Mouse (Mus musculus): ENCODE data around the gene Ran. TPM values are rescaled to one million over a fixed set of nuclear protein-coding genes. Genes with fewer than 3 reads are reported as not detected.

Ran gene
- total RNA-seq, 2 experiments from 2014 or later: 264 to 276 TPM

DNA sequence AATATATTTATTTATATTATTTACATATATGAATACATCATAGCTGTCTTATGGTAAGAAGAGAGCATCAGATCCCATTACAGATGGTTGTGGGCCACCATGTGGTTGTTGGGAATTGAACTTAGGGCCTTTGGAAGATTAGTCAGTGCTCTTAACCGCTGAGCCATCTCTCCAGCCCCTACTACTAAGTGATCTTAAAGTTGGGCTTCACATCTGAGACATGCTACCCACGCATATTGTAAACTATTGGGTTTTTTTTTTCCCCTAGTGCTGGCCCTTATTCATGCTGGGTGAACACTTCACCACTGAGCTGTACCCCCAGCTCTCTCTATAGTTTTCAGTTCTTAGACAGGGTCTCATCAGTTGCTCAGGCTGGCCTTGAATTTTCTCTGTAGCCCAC lies 8.9 kb upstream of the Ran start:
- no peak for ATAC-seq (ENCODE audit: poor library complexity, severe bottlenecking)

DNA sequence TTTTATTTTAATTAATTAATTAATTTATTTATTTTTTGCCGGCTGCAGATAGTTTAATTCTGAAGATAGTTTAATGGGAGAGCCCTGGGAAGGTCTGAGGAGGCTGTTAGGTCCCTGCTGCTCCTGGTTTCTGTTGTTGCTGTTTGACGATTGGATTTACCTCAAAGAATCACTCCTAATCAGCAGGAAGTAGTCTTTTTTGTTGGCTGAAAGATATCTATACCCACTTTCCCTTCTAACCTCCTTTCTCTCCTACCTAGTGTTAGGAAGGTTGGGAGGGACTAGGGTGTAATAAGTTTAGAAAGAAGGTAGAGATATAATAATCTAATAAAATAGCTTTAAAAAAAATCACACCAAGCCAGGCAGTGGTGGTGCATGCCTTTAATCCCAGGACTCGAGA lies 4.8 kb upstream of the Ran start:
- ATAC-seq (ENCODE audit: poor library complexity, severe bottlenecking): no peak

DNA sequence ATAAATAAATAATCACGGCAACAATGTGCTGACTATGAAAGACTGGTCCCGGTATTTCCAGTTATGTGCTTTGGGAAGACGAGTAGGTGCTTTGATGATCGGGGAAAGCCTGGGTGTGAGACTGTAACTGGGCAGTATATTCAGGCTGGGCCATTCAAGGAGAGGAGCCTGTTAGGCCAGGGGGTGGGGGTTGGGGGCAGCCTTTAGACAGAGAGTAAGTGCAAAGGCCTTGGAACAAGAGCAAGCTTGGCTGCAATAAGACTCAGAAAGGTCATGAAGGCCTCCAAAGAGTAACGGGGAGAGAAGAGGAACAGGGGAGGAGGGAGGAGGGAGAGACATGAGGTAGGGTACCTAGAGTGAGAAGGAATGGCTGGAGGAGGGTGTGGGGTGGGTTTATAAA lies 4.3 kb upstream of the Ran start:
- no peak for ATAC-seq (ENCODE audit: poor library complexity, severe bottlenecking)

DNA sequence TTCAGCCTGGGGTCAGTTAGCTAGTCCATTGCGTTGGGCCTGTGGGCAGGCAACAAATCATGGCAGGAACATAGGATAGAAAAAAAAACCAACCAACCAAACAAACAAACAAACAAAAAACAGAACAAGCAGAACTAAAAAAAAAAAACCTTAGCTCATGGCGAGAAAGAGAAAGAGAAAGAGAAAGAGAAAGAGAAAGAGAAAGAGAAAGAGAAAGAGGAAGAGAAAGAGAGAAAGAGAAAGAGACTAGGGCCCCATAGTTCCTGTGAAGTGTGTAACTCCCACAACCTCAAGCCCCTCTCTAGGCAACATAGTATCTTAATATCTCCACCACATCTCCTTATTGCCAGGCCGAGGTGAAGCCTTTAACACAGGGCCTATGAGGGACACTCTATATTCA lies 3.5 kb upstream of the Ran start:
- ATAC-seq (ENCODE audit: poor library complexity, severe bottlenecking): no peak

DNA sequence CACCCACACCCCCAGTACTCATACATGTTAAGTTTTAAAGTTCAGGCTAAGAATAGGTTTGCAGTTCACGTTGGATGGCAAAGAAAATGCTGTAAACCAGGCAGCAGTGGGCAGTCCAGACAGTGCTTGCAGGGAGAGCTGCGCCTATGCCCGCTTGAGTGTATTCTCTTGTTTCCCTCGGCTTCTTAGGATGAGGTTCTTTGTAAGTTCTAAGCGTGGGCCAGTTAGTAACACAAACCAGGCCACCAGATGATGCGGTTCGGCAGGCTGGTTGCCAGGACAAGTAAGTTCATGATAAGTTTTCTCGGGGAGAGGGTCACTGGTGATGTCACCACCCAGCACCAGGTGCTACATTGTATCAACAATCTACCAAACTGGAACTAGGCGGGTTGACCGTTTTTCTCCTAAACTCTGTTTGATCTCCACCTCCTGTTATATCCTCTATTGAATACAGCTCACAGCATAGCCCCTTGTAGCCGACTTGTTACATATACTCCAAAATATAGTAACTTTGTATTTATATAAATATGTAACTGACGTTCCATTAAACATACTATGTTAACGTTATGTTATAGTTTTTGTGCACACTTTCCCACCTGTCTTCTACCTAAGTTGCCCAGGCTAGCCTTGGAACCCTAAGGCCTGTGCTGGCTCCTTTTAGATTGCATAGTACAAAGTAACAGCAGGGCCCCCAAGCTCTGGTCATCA lies 933 bp upstream of the Ran start:
- ATAC-seq (ENCODE audit: poor library complexity, severe bottlenecking): no peak

DNA sequence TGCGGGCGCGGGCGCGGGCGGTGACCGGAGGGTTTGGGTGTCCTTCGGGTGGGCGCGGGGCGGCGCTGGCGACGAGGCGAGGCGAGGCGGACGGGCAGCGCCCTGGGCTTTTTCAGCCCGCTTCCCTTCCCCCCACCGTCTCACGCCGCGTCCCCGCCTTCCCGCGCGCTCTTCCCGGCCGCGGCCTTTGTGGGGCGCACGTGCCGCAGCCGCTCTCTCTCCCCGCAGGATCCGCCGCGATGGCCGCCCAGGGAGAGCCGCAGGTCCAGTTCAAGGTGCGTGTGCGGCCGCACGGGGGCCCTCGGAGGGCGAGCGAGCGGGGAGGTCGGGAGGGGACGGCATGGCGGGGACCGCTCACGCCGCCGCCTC lies 415 bp downstream of the Ran start:
- peak; percentile 44 for ATAC-seq (ENCODE audit: poor library complexity, severe bottlenecking)

DNA sequence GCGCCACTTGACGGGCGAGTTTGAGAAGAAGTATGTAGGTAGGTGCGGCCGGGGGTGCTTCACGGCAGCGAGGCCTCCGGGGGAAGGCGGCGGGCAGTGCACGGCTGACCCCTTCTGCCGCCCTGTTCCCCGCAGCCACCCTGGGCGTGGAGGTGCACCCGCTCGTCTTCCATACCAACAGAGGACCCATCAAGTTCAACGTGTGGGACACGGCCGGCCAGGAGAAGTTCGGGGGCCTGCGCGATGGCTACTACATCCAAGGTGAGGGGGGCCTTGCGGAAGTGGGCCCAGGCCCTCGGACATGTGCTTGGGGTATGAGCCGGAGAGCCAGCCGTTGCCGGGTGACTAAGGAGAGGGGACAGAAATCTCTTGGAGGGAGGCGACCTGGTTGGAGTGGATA lies 862 bp downstream of the Ran start:
- ATAC-seq (ENCODE audit: poor library complexity, severe bottlenecking): peak; percentile 9; the same call in 1 of the 2 replicates

DNA sequence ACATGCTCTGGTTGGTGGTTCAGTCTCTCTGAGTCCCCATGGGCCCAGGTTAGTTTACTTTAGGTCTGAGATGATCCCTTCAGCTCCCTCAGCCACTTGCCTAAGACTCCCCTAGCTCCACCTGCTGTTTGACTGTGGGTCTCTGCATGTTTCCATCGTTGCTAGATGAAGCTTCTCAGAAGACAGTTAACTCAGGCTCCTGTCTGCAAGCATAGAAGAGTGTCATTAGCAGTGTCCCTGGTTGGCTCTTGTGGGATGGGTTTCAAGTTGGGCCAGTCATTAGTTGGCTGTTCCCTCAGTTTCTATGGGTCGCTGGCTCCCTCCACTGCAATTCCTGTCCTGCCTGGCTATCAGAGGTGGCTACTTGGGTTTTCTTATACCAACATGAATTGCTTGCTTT lies 5.2 kb downstream of the Ran start:
- no peak for ATAC-seq (ENCODE audit: poor library complexity, severe bottlenecking)

DNA sequence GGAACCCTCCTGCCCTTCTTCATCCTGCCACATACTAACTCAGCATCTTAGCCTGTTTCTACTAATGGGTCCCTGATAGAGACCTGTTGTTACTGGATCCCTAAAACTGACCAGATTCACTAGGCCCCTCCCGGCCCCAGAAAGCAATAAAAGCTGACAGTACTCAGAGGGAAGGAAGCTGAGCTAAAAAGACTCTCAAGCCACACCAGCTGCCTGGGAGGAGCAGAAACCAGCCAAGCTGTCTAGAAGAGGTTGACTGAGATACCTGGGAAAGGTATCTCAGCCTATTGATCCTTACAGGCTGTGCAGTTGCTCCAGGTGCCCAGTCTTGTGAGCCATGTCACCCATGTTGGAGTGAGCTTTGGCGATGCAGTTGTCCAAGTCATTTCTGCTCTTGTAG lies 5.9 kb downstream of the Ran start:
- no peak for ATAC-seq (ENCODE audit: poor library complexity, severe bottlenecking)

DNA sequence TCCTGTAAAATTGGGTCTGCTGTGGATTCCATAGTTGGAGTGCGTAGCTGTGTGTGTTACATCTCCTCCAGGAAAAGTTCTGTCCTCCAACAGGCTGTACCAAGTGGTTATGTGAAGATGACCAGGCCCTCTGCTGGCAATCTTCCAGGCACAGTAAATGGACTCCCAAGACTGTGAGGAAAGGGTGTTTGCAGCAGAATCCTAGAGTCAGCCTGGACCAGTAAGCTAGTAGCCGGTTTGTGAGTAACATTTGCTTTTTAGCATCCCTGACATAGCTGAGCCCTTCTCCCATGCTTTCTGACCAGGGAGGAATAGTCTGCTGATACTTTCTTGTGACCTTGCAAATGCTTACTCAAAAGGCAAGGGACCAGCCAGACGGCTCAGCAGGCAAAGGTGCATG lies 6.3 kb downstream of the Ran start:
- no peak for ATAC-seq (ENCODE audit: poor library complexity, severe bottlenecking)

DNA sequence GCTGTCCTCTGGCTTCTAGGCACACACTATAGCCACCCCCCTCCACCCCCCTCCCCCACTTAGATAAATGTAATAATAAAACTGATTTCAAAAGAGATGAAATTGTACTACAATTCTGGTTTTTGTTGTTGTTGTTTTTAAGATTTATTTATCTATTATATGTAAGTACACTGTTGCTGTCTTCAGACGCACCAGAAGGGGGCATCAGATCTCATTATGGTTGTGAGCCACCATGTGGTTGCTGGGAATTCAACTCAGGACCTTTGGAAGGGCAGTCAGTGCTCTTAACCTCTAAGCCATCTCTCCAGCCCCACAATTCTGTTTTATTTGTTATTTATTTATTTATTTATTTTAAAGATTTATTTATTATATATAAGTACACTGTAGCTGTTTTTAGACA lies 6.8 kb downstream of the Ran start:
- ATAC-seq (ENCODE audit: poor library complexity, severe bottlenecking): no peak

DNA sequence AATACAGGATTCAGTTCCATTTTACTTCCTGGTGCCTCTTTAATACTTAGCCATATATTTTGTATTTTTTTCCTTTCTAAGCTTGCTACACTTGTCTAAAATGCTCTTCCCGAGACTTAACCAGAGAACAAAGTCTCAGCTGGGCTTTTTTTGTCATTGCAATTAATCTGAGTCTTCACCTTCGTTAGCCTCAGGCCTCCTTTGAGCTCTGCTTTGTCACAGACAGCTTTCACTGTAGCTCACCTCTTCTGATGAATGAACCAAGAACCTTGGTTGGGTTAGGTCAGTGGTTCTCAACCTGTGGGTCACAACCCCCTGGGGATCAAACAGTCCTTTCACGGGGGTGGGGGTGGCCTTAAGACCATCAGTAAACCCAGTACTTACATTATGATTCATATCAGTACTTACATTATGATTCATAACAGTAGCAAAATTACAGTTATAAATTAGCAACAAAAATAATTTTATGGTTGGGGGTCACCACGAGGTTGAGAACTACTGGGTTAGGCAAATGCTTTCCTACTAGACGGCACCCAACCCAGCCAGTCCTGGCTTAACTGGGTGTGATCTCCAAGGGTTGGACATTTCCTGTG lies 9.4 kb downstream of the Ran start:
- ATAC-seq (ENCODE audit: poor library complexity, severe bottlenecking): no peak

DNA sequence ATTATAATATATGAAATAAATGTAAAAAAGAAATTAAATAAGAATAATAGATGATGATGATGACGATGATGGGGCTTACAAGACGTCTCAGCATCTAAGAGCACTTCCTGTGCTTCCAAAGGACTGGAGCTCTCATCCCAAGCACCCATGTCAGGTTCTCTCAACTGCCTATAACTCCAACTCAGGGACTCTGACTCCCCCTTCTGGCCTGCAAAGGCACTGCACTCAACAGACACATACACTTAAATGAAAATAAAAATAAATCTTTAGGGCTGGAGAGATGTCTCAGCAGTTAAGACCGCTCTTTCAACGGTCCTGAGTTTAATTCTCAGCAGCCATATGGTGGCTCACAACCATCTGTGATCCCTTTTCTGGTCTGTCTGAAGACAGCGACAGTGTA lies 16.8 kb downstream of the Ran start:
- ATAC-seq (ENCODE audit: poor library complexity, severe bottlenecking): no peak

DNA sequence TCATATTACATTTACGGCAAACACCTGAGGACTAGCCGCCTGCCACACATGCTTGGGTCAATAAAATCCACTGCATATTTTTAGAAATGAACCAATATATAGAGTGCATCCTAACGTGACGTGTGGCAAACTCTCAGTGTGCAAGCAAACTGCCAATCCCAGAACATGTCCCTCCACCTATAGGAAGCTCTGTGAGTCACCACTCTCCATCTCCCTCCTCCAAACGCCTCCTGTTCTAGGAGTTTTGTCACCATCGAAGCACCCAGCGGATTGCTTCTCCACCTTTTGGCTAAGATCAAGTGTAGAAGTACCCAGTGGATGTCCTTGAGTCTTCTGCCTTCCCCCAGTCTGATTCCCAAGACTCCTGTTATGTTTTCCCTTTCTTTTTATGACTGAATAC lies 17.9 kb downstream of the Ran start:
- no peak for ATAC-seq (ENCODE audit: poor library complexity, severe bottlenecking)

DNA sequence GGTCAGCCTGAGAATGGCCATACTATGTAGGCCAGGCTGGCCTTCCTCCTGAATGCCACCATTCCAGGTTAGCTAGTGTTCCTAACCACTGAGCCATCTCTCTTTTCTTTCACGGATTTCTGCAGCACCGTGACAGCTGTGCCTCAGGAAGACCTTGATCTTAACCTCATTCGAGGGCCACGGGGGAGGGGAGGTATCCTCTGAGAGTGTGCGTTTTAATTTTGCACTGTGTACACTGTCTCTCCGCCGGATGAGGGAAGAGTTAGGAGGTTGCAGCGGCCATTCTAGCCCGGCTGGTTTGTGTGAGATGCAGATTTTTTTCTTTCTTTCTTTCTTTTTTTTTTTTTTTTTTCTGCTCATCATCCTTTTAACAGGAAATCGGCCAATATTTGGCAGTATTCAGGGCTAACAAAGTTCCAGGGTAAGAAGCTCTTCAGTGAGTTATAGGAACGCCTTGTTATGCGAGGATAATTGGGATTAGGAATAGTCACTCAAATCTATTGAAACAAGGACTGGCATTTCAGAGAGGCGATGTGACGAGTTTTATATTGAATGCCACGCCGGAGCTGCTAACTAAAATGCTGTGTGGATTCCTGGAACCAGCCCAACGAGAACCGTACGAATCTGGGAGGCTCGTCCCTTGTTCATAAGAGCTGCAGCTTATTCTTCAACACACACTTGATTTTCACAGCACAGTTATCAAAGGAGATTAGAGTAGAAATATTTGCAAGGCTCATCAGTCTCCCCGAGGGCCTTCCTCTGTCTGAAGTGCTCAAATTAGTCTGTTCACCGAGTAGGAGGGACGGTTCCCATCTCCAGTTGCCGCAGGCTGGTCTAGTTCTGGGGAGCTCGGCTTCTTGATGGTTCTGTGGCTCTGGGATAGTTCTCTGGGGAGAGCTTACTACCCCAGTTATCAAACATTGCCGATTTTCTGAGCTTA lies 26.0 kb downstream of the Ran start:
- no peak for ATAC-seq (ENCODE audit: poor library complexity, severe bottlenecking)

DNA sequence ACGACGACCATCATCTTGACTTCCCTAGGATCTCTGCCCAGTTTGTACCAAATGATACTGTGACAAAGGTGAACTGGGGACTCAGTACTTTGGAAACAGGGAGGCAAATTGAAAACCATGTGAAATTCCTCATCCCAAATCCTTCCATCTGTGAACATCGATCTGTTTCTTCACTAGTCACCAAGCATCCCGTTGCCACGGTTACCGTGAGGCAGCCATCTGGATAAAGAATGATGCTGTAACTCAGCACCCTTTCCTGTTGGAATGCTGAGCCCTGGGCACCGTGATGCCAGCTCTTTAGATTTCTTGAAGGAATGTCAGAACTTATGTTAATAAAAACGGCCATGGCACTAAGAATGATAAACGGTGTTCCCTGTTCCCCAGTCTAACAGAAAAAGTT lies 29.5 kb downstream of the Ran start:
- ATAC-seq (ENCODE audit: poor library complexity, severe bottlenecking): no peak

DNA sequence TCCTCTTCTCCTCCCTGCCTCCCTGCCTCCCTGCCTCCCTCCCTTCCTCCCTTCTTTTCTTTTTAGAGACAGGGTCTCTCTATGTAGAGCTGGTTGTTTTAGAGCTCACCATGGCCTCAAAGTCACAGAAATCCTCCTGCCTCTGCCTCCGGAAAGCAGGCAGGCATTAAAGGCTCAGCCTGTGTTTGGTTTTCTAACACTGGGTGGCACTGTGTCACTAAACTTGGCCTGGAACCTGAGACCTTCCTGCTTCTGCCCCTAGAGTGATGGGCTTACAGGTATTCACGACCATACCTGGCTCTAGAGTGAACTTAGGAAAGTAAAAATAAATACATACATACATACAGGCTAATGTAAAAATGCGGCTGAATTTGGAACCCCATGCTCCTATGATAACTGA lies 32.0 kb downstream of the Ran start:
- ATAC-seq (ENCODE audit: poor library complexity, severe bottlenecking): no peak

DNA sequence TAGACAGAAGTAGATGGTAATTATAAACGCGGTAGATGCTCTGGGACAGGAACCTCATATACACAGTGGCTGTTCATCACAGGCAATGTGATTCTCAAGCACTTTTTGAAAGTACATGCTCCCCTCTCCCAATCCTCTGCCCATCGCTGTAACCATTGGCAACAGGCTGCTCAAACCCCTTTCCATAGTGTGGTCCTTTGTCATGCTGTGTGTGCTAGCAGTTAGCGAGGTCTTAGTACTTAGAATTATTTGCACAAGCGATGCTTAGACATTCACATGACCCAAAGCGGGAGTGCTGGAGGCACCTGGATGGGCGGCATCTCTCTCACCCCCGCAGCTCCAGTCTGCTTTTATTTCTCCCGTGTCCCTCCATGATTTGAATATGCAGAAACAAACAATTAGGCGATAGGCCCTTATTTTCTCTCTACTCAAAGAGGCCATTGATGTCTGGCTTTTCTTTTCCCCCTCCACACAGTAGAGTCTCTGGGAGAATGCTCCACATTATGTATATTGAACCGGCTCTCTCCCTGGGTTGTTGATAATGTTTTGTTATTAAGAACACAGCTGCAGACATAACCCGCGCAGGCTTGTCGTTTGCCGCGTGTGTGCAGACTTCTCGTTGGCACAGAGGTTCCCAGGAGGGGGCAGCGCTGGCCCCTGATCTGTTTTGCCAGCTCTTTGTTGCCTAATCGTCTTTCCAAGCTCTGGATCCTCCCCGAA lies 32.9 kb downstream of the Ran start:
- ATAC-seq (ENCODE audit: poor library complexity, severe bottlenecking): no peak

DNA sequence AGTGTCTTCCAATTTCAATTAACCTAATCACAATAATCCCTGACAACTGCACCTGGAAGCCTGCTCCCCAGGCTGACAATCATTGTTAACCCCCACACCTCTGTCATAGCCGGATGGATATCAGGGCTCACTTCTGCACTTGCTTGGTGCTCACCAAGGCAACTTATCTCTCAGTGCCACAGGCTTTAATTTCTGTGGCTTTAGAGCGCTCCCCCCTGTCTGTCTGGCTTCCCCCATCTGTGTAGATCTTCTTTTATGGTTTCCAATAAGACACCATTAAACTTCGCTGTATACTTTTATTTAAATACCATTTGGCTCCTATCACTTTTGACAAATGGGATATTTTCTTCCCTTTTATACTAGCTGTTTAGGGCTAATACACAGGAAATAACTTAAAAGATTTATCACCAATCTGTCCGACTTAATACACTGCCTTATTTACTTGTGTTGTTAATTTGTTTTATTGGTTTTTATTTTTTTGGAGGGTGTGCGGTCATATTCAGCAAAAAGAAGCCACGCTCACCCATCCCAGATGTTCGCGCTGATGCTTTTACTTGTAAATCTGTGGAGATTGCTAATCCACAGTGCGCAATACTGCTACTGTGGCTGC lies 34.9 kb downstream of the Ran start:
- ATAC-seq (ENCODE audit: poor library complexity, severe bottlenecking): no peak

DNA sequence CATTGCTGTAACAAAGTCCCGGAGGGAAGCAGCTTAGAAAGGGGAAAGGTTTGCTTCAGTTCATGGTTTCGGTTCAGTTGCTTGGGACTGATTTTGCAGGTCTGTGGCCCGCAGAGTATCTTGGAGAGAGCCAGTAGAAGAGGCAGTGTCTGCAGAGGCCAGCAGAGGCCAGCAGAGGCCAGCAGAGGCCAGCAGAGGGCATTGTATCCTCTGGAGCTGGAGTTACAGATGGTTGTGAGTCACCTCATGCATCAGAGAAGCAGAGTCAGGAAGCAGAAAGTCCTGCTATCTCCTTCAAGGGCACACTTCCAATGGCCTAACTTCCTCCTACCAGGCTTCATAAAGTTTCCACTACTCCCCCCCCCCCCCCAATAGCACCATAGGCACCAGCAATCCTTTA lies 39.2 kb downstream of the Ran start:
- ATAC-seq (ENCODE audit: poor library complexity, severe bottlenecking): no peak

DNA sequence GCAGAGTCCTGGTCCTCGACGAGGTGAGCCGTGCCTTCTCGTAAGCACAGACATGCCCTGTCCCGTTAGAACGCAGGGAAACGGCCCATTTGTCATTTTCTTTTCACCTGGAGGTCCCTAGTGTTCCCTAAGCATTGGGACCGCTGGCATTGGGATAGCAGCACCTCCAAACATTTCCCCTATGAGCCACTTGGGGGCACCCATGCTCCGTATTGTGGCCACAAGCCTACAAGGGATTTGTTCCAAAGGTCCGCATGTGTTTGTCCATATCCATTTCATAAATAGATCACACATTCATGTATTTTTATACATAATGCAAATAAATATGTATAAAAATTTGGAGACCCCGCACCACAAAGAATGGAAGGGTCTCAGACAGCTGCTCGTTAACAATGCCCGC lies 41.7 kb downstream of the Ran start:
- no peak for ATAC-seq (ENCODE audit: poor library complexity, severe bottlenecking)
